In the genomic region with DNA sequence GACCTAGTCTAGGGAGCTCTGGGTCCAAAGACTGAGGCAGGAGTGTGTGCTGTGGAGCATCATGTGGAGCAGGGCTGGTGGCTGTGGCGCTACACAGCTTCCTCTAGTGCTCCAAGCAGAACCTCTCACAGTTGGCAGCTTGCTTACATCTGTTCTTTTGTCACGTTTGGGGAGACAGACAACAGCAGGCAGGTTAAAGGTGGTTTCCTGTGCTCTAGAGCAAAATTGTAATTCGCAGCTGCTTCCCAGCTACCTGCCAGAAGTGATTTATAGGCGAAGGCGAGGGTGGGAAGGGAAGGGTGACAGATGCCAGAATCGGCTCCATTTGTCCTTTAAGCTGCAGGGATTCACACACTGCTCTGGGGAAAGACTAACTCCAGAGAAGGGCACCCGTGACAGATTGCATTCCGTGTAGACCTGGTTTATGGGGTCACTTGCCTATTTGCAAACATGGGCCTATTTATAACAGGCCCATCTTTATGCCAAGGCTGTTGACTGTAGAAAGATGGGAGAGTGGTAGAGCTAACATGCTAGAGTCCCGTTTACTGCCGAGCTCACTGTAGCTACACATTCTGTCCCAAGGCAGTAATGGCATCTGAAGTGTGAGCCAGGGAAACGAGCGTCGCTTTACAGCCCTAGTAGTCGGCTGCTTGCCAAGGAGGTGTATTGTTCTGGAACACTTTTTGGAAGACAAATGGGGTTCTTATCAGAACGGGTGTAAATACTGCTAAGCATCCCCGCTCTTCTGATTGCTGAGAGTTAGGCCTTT, we compare ENCODE assay signal across 10 mouse cellular contexts.
DNase-seq lines count a peak whose midpoint lies in the region; ATAC-seq and TF ChIP-seq lines count a peak whose summit lies in the region.
"Had no signal": no experiment of that assay in that cellular context is flagged by ENCODE, and none has a peak within 500 bp of the region (broad histone marks: within the 10 kb centered on the region; RNA-seq: fewer than 3 reads in every experiment).

No protein-coding gene starts in this region.

- peak; percentile 56 to 59 for DNase-seq in cerebellum, postnatal 25 days
- DNase-seq in cerebellum, postnatal 10 days, result no peak
- DNase-seq in lung, adult 18-20 months, result no peak
- peak; percentile 70 for DNase-seq in kidney, postnatal 10 days
- DNase-seq in liver, postnatal 0 days, result no peak
- DNase-seq: thymus, postnatal 4 days had no signal

- no peak overlapping the region for H3K4me2 ChIP-seq in lung, embryonic 16.5 days (ENCODE audit: low read depth, low read length)
- H3K4me2 ChIP-seq in stomach, embryonic 16.5 days (ENCODE audit: low read depth, low read length), result no peak overlapping the region
- H3K4me2 ChIP-seq in liver, postnatal 0 days (ENCODE audit: low read depth, low read length), result no peak overlapping the region
- H3K4me2 ChIP-seq: lung, embryonic 15.5 days had no signal

- no peak for TF ChIP-seq CTCF in liver, postnatal 0 days (IDR thresholded peaks at IDR 0.05; ENCODE audit: low read depth)

- no peaks in the 10 kb centered on the region for H3K9me3 ChIP-seq in lung, embryonic 16.5 days (ENCODE audit: control insufficient read depth, low read length)
- no peaks in the 10 kb centered on the region for H3K9me3 ChIP-seq in stomach, embryonic 16.5 days (replicated peaks; ENCODE audit: control insufficient read depth, low read length)
- no peaks in the 10 kb centered on the region for H3K9me3 ChIP-seq in liver, postnatal 0 days (ENCODE audit: low read length)
- H3K9me3 ChIP-seq: lung, embryonic 15.5 days had no signal

- peaks cover 14% of the 10 kb centered on the region; the same call in 1 of the 2 replicates for H3K36me3 ChIP-seq in lung, embryonic 16.5 days (ENCODE audit: control insufficient read depth, insufficient read depth, low read length)
- peaks cover 15% of the 10 kb centered on the region for H3K36me3 ChIP-seq in stomach, embryonic 16.5 days (ENCODE audit: control insufficient read depth, insufficient read depth, low read length)
- H3K36me3 ChIP-seq in liver, postnatal 0 days (replicated peaks; ENCODE audit: insufficient read depth, low read length), result peaks cover 10% of the 10 kb centered on the region

- WGBS in lung, embryonic 16.5 days, result 30% methylated on average over 16 of the region's 16 CpGs
- WGBS in stomach, embryonic 16.5 days, result 36% methylated on average over 16 of the region's 16 CpGs
- 67% methylated on average over 16 of the region's 16 CpGs for WGBS in liver, postnatal 0 days (ENCODE audit: insufficient replicate concordance)

- H3K27me3 ChIP-seq in lung, embryonic 16.5 days (ENCODE audit: control insufficient read depth, insufficient read depth, low read depth, low read length), result no peaks in the 10 kb centered on the region
- H3K27me3 ChIP-seq in stomach, embryonic 16.5 days (ENCODE audit: control insufficient read depth, insufficient read depth, low read length), result no peaks in the 10 kb centered on the region
- H3K27me3 ChIP-seq in liver, postnatal 0 days (ENCODE audit: insufficient read depth, low read length), result no peaks in the 10 kb centered on the region
- H3K27me3 ChIP-seq: lung, embryonic 15.5 days had no signal

- no peak overlapping the region for H3K9ac ChIP-seq in lung, embryonic 16.5 days (ENCODE audit: low read length)
- no peak overlapping the region for H3K9ac ChIP-seq in stomach, embryonic 16.5 days (ENCODE audit: low read length)
- no peak overlapping the region for H3K9ac ChIP-seq in liver, postnatal 0 days (replicated peaks)
- H3K9ac ChIP-seq: lung, embryonic 15.5 days had no signal

- 0 out of 2 replicates have a peak, but pooled peaks have one; percentile 51 for ATAC-seq in lung, embryonic 16.5 days (ENCODE audit: low read depth)
- ATAC-seq in stomach, embryonic 16.5 days (ENCODE audit: insufficient read depth, low FRiP score), result peak; percentile 44; the same call in 1 of the 2 replicates
- no peak for ATAC-seq in CD4-positive, CD25-positive, alpha-beta regulatory T cell, adult 4 months
- ATAC-seq in liver, postnatal 0 days, result no peak

- H3K4me3 ChIP-seq in lung, embryonic 16.5 days (ENCODE audit: low read length), result no peak overlapping the region
- H3K4me3 ChIP-seq in stomach, embryonic 16.5 days (replicated peaks; ENCODE audit: low read length), result no peak overlapping the region
- H3K4me3 ChIP-seq in liver, postnatal 0 days (ENCODE audit: low read depth, low read length), result no peak overlapping the region
- H3K4me3 ChIP-seq: lung, embryonic 15.5 days had no signal

- H3K4me1 ChIP-seq in lung, embryonic 16.5 days (replicated peaks; ENCODE audit: control insufficient read depth, insufficient read depth, low read length), result no peaks in the 10 kb centered on the region
- H3K4me1 ChIP-seq in stomach, embryonic 16.5 days (ENCODE audit: control insufficient read depth, insufficient read depth, low read length), result peaks cover 10% of the 10 kb centered on the region; the same call in 1 of the 2 replicates
- no peaks in the 10 kb centered on the region for H3K4me1 ChIP-seq in liver, postnatal 0 days (ENCODE audit: insufficient read depth)

- H3K27ac ChIP-seq in lung, embryonic 16.5 days (ENCODE audit: low read length), result no peak overlapping the region
- H3K27ac ChIP-seq in stomach, embryonic 16.5 days (ENCODE audit: low read length), result no peak overlapping the region
- no peak overlapping the region for H3K27ac ChIP-seq in liver, postnatal 0 days (ENCODE audit: low read depth)
- H3K27ac ChIP-seq: lung, embryonic 15.5 days had no signal

- TF ChIP-seq EP300 in liver, postnatal 0 days (IDR thresholded peaks at IDR 0.05; ENCODE audit: low read depth), result no peak

Comparison
In these comparisons a context has a peak if more than half of its experiments do, and no peak if none do; other contexts are left out.
1. DNase-seq: peak in cerebellum, postnatal 25 days (2 of 2) and kidney, postnatal 10 days (single experiment); none in cerebellum, postnatal 10 days (0 of 2), lung, adult 18-20 months (0 of 2) and liver, postnatal 0 days (single experiment).
2. ATAC-seq: peak in lung, embryonic 16.5 days (single experiment) and stomach, embryonic 16.5 days (single experiment); none in CD4-positive, CD25-positive, alpha-beta regulatory T cell, adult 4 months (single experiment) and liver, postnatal 0 days (single experiment).